Mouse (Mus musculus) forebrain, embryonic 14.5 days (tissue): Measurements from ENCODE around the gene Atp5g2. TPM values are rescaled to one million over a fixed set of nuclear protein-coding genes. Genes with fewer than 3 reads are reported as not detected.
"Not testable (repeated sequence)": the region's sequence is repeated elsewhere in the genome, so short reads cannot be mapped to it uniquely, and the experiment has no call there.

Experiments
- ATAC-seq: fragments of 200-750 bp; cut with Nextera tagmentation; 2 replicates; pipeline ENCODE4 v1.8.0; 2017; ENCODE audit warnings: mild to moderate bottlenecking, moderate library complexity
- DNase-seq: peaks from one replicate; pipeline ENCODE4 v3.0.0-alpha.2; 2015; ENCODE audit warnings: low spot score
- H3K27ac ChIP-seq: fragments of 300-500 bp; sonication (generic); 2 replicates; pipeline ENCODE4 v1.5.1; 2014; ENCODE audit warnings: low read depth, mild to moderate bottlenecking, control low read depth, low read length, moderate library complexity
- H3K27me3 ChIP-seq: fragments of 300-500 bp; sonication (generic); replicated peaks from 2 replicates; pipeline ENCODE4 v1.6.1; 2014; ENCODE audit warnings: low read length, control low read depth, mixed read lengths; ENCODE audit not compliant: control insufficient read depth, insufficient read depth
- H3K36me3 ChIP-seq: fragments of 300-500 bp; sonication (generic); 2 replicates; pipeline ENCODE4 v1.6.1; 2014; ENCODE audit warnings: low read length, control low read depth; ENCODE audit not compliant: control insufficient read depth, insufficient read depth
- H3K4me1 ChIP-seq: fragments of 300-500 bp; sonication (generic); 2 replicates; pipeline ENCODE4 v1.6.1; 2014; ENCODE audit warnings: antibody characterized with exemption, low read length, control low read depth; ENCODE audit not compliant: control insufficient read depth, insufficient read depth
- H3K4me2 ChIP-seq: fragments of 300-500 bp; sonication (generic); 2 replicates; pipeline ENCODE4 v1.6.1; 2014; ENCODE audit warnings: mild to moderate bottlenecking, control low read depth, low read length
- H3K4me3 ChIP-seq: fragments of 300-500 bp; sonication (generic); 2 replicates; pipeline ENCODE4 v1.5.1; 2014; ENCODE audit warnings: low read depth, low read length, control low read depth
- H3K9ac ChIP-seq: fragments of 300-500 bp; sonication (generic); 2 replicates; pipeline ENCODE4 v1.6.1; 2014; ENCODE audit warnings: mild to moderate bottlenecking, low read length, control low read depth, moderate library complexity
- H3K9me3 ChIP-seq: fragments of 300-500 bp; sonication (generic); replicated peaks from 2 replicates; pipeline ENCODE4 v1.6.1; 2016; ENCODE audit warnings: low read length, control low read depth, mixed read lengths; ENCODE audit not compliant: control insufficient read depth
- WGBS: fragments of 180-500 bp; shearing (Covaris S2); extraction: QIAGEN DNeasy Blood & Tissue Kit; methylation state at CpG from one replicate; pipeline ENCODE4 v1.1.7; 2014; 5-methylcytosine and 5-hydroxymethylcytosine counted together
- polyA plus RNA-seq: library from polyadenylated mRNA; unstranded; fragments of >200 nt; fragmentation: Nextera tagmentation; extraction: Ambion mirVana; gene quantifications from 2 replicates; pipeline ENCODE4 v1.2.1, GENCODE M21; 2014

Atp5g2 gene
- polyA plus RNA-seq, 1 experiment from 2014 or later = 88.3 TPM

DNA sequence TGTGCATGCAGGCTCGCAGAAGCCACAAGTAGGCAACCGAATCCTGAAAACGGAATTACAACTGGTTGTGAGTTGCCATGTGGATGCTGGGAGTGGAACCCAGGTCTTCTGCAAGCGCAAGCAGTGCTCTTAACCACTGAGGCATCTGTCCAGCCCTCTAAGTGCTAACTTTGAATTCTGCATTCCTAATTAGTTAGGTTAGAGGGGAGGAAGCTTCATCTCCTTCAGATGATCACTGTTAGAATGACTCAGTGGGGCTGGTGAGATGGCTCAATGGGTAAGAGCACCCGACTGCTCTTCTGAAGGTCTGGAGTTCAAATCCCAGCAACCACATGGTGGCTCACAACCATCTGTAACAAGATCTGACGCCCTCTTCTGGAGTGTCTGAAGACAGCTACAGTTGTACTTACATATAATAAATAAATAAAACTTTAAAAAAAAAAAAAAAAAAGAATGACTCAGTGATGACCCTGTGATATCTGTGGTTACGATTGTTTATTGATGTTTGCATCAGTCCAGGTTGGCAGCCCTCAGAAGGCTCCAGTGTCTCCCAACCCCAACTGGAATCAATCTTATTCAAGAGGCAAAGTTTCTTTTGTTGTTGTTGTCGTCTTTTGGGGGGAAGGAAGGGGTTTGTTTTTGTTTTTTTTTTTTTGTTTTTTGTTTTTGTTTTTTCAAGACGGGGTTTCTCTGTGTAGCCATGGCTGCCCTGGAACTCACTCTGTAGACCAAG is 20.1 kb downstream of the Atp5g2 start:
- not testable (repeated sequence) for H3K9me3 ChIP-seq, ATAC-seq, H3K4me1 ChIP-seq, H3K4me2 ChIP-seq, DNase-seq, H3K27me3 ChIP-seq, H3K27ac ChIP-seq, H3K4me3 ChIP-seq, H3K36me3 ChIP-seq, H3K9ac ChIP-seq
- 84% methylated on average over 8 of the region's 9 CpGs for WGBS

DNA sequence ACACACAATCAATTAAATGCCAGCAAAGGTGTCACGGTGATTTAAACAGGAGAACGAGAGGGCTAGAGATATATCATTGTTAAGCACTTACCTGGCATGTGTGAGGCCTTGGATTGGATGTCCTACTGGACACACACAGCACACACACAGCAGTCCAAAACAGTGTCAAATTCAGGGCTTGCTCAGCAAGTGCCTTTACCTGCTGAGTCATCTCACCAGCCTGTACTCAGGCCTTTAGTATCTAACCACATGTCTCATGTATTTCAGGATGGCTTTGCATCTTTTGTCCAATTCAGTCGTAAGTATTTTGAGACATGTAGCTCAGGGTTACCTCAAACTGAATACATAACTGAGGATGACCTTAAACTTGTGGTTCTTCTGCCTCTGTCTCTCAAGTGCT is 21.0 kb downstream of the Atp5g2 start:
- H3K27me3 ChIP-seq = no peaks in the 10 kb centered on the region
- no peaks in the 10 kb centered on the region for H3K9me3 ChIP-seq
- ATAC-seq (no peak), DNase-seq (no peak)
- H3K4me1 ChIP-seq = no peaks in the 10 kb centered on the region
- no peaks in the 10 kb centered on the region for H3K36me3 ChIP-seq
- H3K4me2 ChIP-seq = no peak overlapping the region
- 83% methylated on average over 3 of the region's 3 CpGs for whole genome bisulfite sequencing
- H3K27ac ChIP-seq = no peak overlapping the region
- H3K9ac ChIP-seq = no peak overlapping the region
- H3K4me3 ChIP-seq = no peak overlapping the region

DNA sequence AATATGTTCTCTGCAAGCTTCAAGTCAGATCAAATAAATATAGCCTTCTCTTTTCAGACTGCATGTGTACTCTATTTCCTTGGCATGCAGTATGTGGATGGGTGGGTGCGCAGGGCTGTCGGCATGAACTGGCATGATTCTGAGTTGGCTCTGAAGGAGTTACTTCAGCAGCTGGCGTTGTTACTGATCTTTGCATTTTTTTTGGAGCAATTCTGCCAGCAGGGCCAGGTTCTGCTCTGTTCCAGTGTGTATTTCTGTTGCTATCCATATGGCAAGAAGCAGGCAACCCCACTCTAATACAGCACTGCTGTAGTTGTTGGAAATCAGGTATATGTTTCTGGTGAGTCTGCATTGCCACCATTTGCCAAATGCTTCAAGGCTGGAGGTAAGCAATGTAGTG is 36.3 kb downstream of the Atp5g2 start:
- H3K9me3 ChIP-seq = no peaks in the 10 kb centered on the region
- DNase-seq = peak; percentile 78
- H3K27me3 ChIP-seq = no peaks in the 10 kb centered on the region
- no peaks in the 10 kb centered on the region for H3K36me3 ChIP-seq
- H3K4me2 ChIP-seq = no peak overlapping the region
- no peaks in the 10 kb centered on the region for H3K4me1 ChIP-seq
- H3K27ac ChIP-seq = no peak overlapping the region; the same call in 1 of the 2 replicates
- 57% methylated on average over 3 of the region's 3 CpGs for WGBS
- no peak overlapping the region for H3K4me3 ChIP-seq
- peak; percentile 70; the same call in 1 of the 2 replicates for ATAC-seq
- no peak overlapping the region for H3K9ac ChIP-seq

DNA sequence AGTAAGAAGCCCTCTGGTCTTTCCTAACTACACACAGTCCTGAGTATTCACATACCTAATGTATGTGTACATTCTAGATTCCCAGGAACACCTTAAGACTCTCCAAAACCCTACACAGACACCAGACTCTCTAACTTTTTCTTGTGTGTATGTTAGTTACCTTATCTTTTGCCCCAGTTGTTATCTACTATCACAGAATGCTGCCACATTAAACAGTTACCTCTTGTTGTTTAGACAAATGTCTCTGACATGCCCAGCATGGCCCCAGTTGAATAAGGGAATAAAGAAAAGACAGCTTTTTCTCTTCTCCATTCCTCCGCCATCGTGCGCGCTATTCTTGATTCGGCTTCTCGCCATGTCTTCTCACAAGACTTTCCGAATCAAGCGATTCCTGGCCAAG is 37.5 kb downstream of the Atp5g2 start:
- no peak overlapping the region for H3K4me2 ChIP-seq
- H3K9ac ChIP-seq = no peak overlapping the region
- 88% methylated on average over 8 of the region's 8 CpGs for WGBS
- H3K27ac ChIP-seq = no peak overlapping the region
- H3K4me1 ChIP-seq = no peaks in the 10 kb centered on the region
- H3K27me3 ChIP-seq = no peaks in the 10 kb centered on the region
- DNase-seq (no peak), ATAC-seq (no peak)
- H3K36me3 ChIP-seq = no peaks in the 10 kb centered on the region
- H3K4me3 ChIP-seq = no peak overlapping the region
- H3K9me3 ChIP-seq = no peaks in the 10 kb centered on the region

DNA sequence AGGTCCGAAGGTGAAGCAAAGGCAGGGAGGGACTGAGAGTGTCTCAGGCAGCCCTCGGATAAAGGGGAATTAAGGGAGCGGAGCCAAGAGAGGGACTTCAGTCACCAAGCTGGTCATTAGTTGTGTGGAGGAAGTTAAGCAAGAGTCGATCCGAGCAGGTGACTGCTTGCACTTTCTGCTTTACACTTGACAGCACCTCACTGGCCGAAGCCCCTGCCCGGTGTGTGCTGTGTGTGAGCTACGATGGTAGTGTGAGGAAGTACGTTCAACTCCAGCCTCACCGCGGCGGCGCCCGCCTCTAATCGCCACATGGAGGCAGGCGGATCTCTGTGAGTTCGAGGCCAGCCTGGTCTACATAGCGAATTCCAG is 46.5 kb downstream of the Atp5g2 start:
- Histone ChIP-seq H3K36me3 (no peaks in the 10 kb centered on the region), H3K4me2 (peak overlapping the region; percentile 84), H3K27me3 (no peaks in the 10 kb centered on the region), H3K4me1 (peaks cover 12% of the 10 kb centered on the region), H3K4me3 (peak overlapping the region; percentile 51), H3K27ac (peak overlapping the region; percentile 92), H3K9me3 (no peaks in the 10 kb centered on the region), H3K9ac (peak overlapping the region; percentile 66)
- no peak for DNase-seq
- under 1% methylated on average over 18 of the region's 18 CpGs for WGBS
- ATAC-seq = no peak

DNA sequence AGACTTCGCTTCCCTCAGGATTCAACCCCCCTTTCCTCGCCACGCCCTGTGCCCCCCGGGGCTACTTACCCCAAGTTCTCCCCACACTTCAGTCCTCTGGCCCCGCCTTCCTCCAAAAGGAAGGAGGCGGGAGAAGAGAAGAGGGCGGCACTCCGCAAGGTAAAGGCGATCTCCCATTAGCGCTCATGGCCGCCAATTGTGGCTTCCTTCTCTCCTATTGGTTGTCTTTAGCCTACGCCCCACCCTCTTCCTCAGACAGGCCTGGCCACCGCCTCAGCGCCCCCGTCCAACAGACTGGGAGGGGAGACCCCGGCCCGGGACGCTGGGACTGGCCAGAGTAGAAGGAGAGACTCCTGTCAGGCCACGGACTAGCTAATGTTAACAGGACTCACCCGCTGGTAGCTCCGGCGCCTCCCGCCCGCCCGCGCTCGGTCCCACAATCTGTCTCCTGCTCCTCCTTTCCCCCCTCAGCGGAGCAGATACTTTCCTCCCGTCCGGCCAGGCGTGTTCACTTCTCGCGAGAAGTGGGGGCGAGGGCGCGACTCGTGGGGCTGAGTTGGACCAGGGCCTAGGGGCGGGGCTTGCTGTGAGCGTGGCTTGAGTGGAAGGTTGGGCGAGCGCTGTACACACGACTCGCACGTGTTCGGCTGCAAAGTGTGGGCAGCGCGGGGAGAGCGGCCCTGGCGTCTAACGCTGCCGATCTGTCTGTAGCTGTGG is 47.0 kb downstream of the Atp5g2 start, which contains the start of the genes Gm28047 and Atf7:
TSS of gene Gm28047 (minus strand) at position 98 of the 717 bp plus-strand sequence.
TSS of gene Atf7 (minus strand) at position 495 of the 717 bp plus-strand sequence.
- peak; percentile 99 for ATAC-seq
- Histone ChIP-seq H3K4me2 (peak within 1 kb of the TSS; percentile 84), H3K4me3 (peak within 1 kb of the TSS; percentile 51), H3K27ac (peak within 1 kb of the TSS; percentile 92), H3K9me3 (no peaks in the 10 kb centered on the region), H3K4me1 (peaks cover 12% of the 10 kb centered on the region), H3K36me3 (no peaks in the 10 kb centered on the region), H3K9ac (peak within 1 kb of the TSS; percentile 66), H3K27me3 (no peaks in the 10 kb centered on the region)
- DNase-seq = peak; percentile 99
- 1% methylated on average over 50 of the region's 51 CpGs for WGBS

DNA sequence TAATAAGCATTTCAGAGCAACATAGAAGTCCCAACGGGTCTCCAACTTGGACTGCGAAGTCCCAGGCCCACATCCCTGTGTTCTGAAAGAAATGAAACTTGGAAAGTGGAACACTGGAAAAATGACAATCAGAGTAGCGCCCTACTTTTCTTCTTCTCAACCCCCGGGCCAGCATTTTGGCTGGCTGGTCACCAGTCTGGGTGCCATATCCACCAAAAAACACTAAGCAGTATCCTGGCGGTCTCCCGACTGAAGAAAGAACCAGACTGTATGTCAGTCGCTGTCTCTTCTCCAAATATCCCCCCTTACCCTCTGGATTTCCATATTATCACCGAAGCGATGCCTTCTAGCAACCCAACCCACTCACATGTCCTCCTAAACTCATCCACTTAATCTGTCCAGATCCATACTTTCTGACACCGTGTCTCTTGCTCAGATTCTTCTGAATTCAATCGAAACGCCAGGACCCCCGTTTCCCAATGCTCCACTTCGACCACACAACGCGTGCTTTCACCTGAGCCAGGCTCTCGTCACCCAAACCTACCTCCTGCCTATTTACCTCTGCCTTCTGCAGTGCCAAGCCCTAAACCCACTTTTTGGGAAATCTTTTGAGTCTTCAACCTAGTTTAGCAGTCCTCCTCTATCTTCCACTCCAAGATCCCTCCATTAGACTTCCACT is 47.7 kb downstream of the Atp5g2 start:
- peak overlapping the region; percentile 51 for H3K4me3 ChIP-seq
- peak overlapping the region; percentile 84 for H3K4me2 ChIP-seq
- H3K9me3 ChIP-seq = no peaks in the 10 kb centered on the region
- ATAC-seq = no peak
- H3K36me3 ChIP-seq = no peaks in the 10 kb centered on the region
- no peak overlapping the region for H3K27ac ChIP-seq
- WGBS = 4% methylated on average over 17 of the region's 17 CpGs
- H3K9ac ChIP-seq = peak overlapping the region; percentile 66
- no peak for DNase-seq
- no peaks in the 10 kb centered on the region for H3K27me3 ChIP-seq
- peaks cover 12% of the 10 kb centered on the region for H3K4me1 ChIP-seq

DNA sequence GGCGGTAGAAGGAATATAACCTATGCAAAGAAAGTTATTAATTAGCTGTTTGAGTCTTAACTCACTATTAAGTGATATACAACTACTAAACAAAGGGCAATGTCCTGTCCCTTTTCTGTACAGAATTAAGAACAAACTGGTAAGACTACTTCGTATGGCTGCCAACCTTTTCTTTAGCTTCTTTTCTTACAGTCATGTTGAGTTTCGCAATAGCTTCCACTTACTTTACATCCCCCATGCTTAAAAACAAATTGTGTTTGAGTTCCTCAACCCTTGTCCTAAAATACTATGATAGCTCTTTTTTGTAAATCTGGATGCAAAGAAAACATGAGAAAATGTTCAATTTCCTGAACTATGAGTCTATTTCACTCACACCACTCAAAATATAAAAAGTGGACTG is 49.0 kb downstream of the Atp5g2 start:
- Histone ChIP-seq H3K4me2 (0 out of 2 replicates have a peak overlapping the region, but pooled peaks have one; percentile 18), H3K4me3 (no peak overlapping the region), H3K27me3 (no peaks in the 10 kb centered on the region), H3K4me1 (peaks cover 12% of the 10 kb centered on the region), H3K27ac (no peak overlapping the region), H3K36me3 (no peaks in the 10 kb centered on the region), H3K9ac (no peak overlapping the region), H3K9me3 (no peaks in the 10 kb centered on the region)
- DNase-seq (no peak), ATAC-seq (no peak)
- WGBS = 82% methylated on average over 3 of the region's 3 CpGs
